Mouse (Mus musculus) C2C12 (cell line): ENCODE data around the gene Tnip3. TPM values are rescaled to one million over a fixed set of nuclear protein-coding genes. Genes with fewer than 3 reads are reported as not detected.
A peak's percentile ranks its signal among the peaks of the same experiment; 100 is the strongest.

Experiments
- H3K27me3 ChIP-seq: one replicate; pipeline ENCODE4 v1.6.1; 2011; ENCODE audit not compliant: control insufficient read depth, insufficient read depth, insufficient read length
- H3K36me3 ChIP-seq: one replicate; pipeline ENCODE4 v1.6.1; 2011; ENCODE audit not compliant: control insufficient read depth, insufficient read depth
- H3K4me3 ChIP-seq: one replicate; pipeline ENCODE4 v1.5.1; 2011; ENCODE audit warnings: mild to moderate bottlenecking, control low read depth; ENCODE audit not compliant: poor library complexity, insufficient read depth, severe bottlenecking
- H3K79me2 ChIP-seq: one replicate; pipeline ENCODE4 v1.6.1; 2011; ENCODE audit not compliant: control insufficient read depth, insufficient read depth
- H3K79me3 ChIP-seq: one replicate; pipeline ENCODE4 v1.6.1; 2011; ENCODE audit warnings: low read depth, control low read depth
- H3ac ChIP-seq: one replicate; pipeline ENCODE3; 2011; ENCODE audit warnings: low read depth; ENCODE audit not compliant: control insufficient read depth, insufficient read length
- CEBPB ChIP-seq: IDR thresholded peaks from one replicate; pipeline ENCODE4 v1.6.1; 2011; ENCODE audit warnings: low read depth, mild to moderate bottlenecking, control low read depth, moderate library complexity
- CTCF ChIP-seq: IDR thresholded peaks from one replicate; pipeline ENCODE4 v1.5.1; 2011; ENCODE audit not compliant: control insufficient read depth, insufficient read depth, insufficient read length
- FOSL1 ChIP-seq: IDR thresholded peaks from one replicate; pipeline ENCODE4 v1.8.0; 2011; ENCODE audit warnings: mild to moderate bottlenecking, low read length; ENCODE audit not compliant: poor library complexity, insufficient read depth, severe bottlenecking
- MAX ChIP-seq: IDR thresholded peaks from one replicate; pipeline ENCODE4 v1.6.1; 2011; ENCODE audit warnings: mild to moderate bottlenecking, control low read depth
- MYOD1 ChIP-seq: IDR thresholded peaks from one replicate; pipeline ENCODE4 v1.6.1; 2011; ENCODE audit warnings: low read depth; ENCODE audit not compliant: control insufficient read depth, insufficient read length
- MYOG ChIP-seq: IDR thresholded peaks from one replicate; pipeline ENCODE4 v1.6.1; 2011; ENCODE audit not compliant: control insufficient read depth, insufficient read length; ENCODE audit errors: extremely low read depth
- USF1 ChIP-seq: IDR thresholded peaks from one replicate; pipeline ENCODE4 v1.6.1; 2011; ENCODE audit warnings: low read depth, mild to moderate bottlenecking, control low read depth, moderate library complexity
- long read RNA-seq, 2 experiments: library from polyadenylated mRNA; unstranded; transcript quantifications; one replicate each; pipeline ENCODE4 v2.0.0; 2019 to 2020
- polyA plus RNA-seq: library from polyadenylated mRNA; unstranded; fragments of >200 nt; fragmentation: generic; extraction: Trizol; gene quantifications from one replicate; pipeline ENCODE4 v1.2.1, GENCODE M21; 2012; ENCODE audit warnings: missing spikeins

Tnip3 gene
- not detected for polyA plus RNA-seq
- long read RNA-seq, experiment 1, result 0 reads
- long read RNA-seq, experiment 2, result 0 reads

GRCm38 (mm10) chr6:65525192-65525591 is at the start of gene Tnip3:
Tnip3 (plus strand) TSS chr6:65525313.
- Histone ChIP-seq H3K4me3 (no peak within 1 kb of the TSS), H3K36me3 (no peaks in the 10 kb centered on the region), H3ac (no peak within 1 kb of the TSS), H3K27me3 (no peaks in the 10 kb centered on the region), H3K79me2 (no peaks in the 10 kb centered on the region), H3K79me3 (no peaks in the 10 kb centered on the region)
- TF ChIP-seq MAX (no peak), MYOG (no peak), CTCF (no peak), CEBPB (no peak)

- Histone ChIP-seq H3K79me2 (no peaks in the 10 kb centered on the region), H3ac (no peak overlapping the region), H3K4me3 (no peak overlapping the region), H3K27me3 (no peaks in the 10 kb centered on the region), H3K79me3 (no peaks in the 10 kb centered on the region), H3K36me3 (no peaks in the 10 kb centered on the region)
- TF ChIP-seq FOSL1, result no peak
Observed at GRCm38 (mm10) chr6:65498786-65499185, 26.3 kb upstream of the Tnip3 start.

- H3K79me3 ChIP-seq, result no peaks in the 10 kb centered on the region
- TF ChIP-seq CTCF (peak; percentile 61), MAX (no peak), USF1 (no peak), MYOD1 (no peak)
- H3K79me2 ChIP-seq, result no peaks in the 10 kb centered on the region
- no peaks in the 10 kb centered on the region for H3K27me3 ChIP-seq
- no peak overlapping the region for H3K4me3 ChIP-seq
- H3ac ChIP-seq, result no peak overlapping the region
- no peaks in the 10 kb centered on the region for H3K36me3 ChIP-seq
Observed at GRCm38 (mm10) chr6:65510051-65510669, 15.0 kb upstream of the Tnip3 start.

DNA sequence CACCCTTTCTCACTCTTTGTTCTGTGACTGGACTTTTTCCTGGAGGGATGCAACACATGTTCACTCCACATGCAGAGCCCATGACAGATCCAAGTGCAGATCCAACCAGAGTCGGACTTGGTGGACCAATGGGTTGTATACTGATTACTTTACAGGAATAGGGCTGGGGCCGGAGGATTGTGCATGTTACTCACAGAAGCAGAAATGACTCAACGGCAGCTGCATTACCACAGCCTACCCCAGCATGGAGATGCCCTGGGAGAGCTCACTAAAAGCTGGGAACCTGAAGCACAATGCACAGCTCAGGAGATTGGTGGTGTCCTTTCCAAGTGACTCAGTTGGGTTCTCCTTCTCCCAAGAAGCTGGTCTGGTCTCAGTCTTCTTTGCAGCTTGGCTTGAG is 11.3 kb upstream of the Tnip3 start:
- H3K79me3 ChIP-seq, result no peaks in the 10 kb centered on the region
- no peak overlapping the region for H3ac ChIP-seq
- no peaks in the 10 kb centered on the region for H3K36me3 ChIP-seq
- H3K27me3 ChIP-seq, result no peaks in the 10 kb centered on the region
- TF ChIP-seq CEBPB (no peak), FOSL1 (no peak), MYOD1 (no peak), MYOG (no peak), USF1 (no peak), CTCF (no peak), MAX (no peak)
- H3K4me3 ChIP-seq, result no peak overlapping the region
- no peaks in the 10 kb centered on the region for H3K79me2 ChIP-seq

DNA sequence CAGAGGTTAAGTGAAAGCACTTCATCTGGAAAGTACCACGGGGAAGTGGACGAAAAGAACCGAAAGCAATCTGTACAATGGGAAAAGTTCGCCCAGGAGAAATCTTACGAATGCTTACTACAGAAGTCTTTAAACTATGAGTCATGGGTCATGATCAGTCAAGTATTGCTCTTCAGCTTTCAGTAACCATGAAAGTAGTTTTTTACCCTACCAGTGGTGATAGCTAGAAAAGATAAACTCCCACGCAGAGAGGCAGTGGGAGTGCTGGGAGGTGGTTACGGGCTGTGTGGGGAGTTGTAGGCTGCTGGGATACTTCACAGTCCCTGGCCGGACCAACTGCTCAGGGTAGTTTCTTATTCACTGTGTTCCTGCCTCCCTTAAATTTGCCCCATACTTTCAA is 8.4 kb upstream of the Tnip3 start:
- H3ac ChIP-seq, result no peak overlapping the region
- H3K79me2 ChIP-seq, result no peaks in the 10 kb centered on the region
- H3K79me3 ChIP-seq, result no peaks in the 10 kb centered on the region
- no peaks in the 10 kb centered on the region for H3K36me3 ChIP-seq
- TF ChIP-seq CEBPB, result no peak
- TF ChIP-seq FOSL1, result no peak
- no peak for TF ChIP-seq MYOD1
- TF ChIP-seq MYOG, result no peak
- TF ChIP-seq USF1, result no peak
- TF ChIP-seq MAX, result no peak
- no peak for TF ChIP-seq CTCF
- no peak overlapping the region for H3K4me3 ChIP-seq
- H3K27me3 ChIP-seq, result no peaks in the 10 kb centered on the region

DNA sequence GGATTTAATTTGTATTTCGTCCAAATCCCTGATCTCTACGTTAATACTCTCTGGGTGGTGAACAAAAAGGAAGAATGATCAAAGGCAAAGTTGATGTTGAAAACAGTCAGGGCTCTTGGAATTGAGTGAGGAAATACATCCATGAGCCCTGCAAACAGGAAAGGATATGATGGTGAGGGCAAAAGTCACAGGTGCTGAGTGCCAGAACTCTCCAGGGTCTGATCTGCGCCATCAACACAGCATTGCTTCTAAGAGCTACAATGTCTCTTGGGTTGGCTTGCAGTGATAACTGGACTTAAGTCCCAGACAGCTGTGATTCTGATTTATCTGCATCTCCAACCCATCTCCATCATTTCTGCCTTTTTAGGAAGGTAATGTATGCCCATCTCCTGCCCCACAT is 4.3 kb upstream of the Tnip3 start:
- no peaks in the 10 kb centered on the region for H3K27me3 ChIP-seq
- H3K4me3 ChIP-seq, result no peak overlapping the region
- no peaks in the 10 kb centered on the region for H3K79me3 ChIP-seq
- no peaks in the 10 kb centered on the region for H3K79me2 ChIP-seq
- no peak for TF ChIP-seq USF1
- TF ChIP-seq MYOD1, result no peak
- TF ChIP-seq FOSL1, result no peak
- TF ChIP-seq CTCF, result no peak
- no peak for TF ChIP-seq MAX
- no peaks in the 10 kb centered on the region for H3K36me3 ChIP-seq
- H3ac ChIP-seq, result no peak overlapping the region
